Mouse (Mus musculus) cerebellum, adult 2 months (tissue): ENCODE results near the gene Casc3.

Experiments used
- CTCF ChIP-seq: fragments of 200-500 bp; IDR thresholded peaks from 2 replicates; pipeline ENCODE4 v1.5.1; 2011; ENCODE audit warnings: low read depth, mild to moderate bottlenecking, control low read depth, low read length, moderate library complexity, borderline replicate concordance; ENCODE audit not compliant: insufficient read depth
- POLR2A ChIP-seq: fragments of 200-500 bp; IDR thresholded peaks from 2 replicates; pipeline ENCODE4 v1.6.1; 2011; ENCODE audit warnings: low read length, control low read depth, borderline replicate concordance; ENCODE audit not compliant: insufficient read depth

GRCm38 (mm10) chr11:98777888-98778287 is 26.8 kb upstream of the Casc3 start:
- TF ChIP-seq POLR2A (no peak), CTCF (no peak)
